Mouse (Mus musculus): ENCODE data around the gene Taf1b. TPM values are rescaled to one million over a fixed set of nuclear protein-coding genes. Genes with fewer than 3 reads are reported as not detected.
"Not testable (repeated sequence)": the region's sequence is repeated elsewhere in the genome, so short reads cannot be mapped to it uniquely, and the experiment has no call there.

Gene Taf1b
- polyA plus RNA-seq (2012) = 0.08 TPM in 2 replicates

- H3K27me3 ChIP-seq (ENCODE audit: control insufficient read depth) = no peaks in the 10 kb centered on the region
- peaks cover 4% of the 10 kb centered on the region for H3K4me1 ChIP-seq (ENCODE audit: control insufficient read depth)
- no peak for TF ChIP-seq GATA1 (IDR thresholded peaks at IDR 0.05; ENCODE audit: low read length)
- no peak for TF ChIP-seq TAL1 (IDR thresholded peaks at IDR 0.05; ENCODE audit: low read length)
- H3K36me3 ChIP-seq (ENCODE audit: control insufficient read depth) = peaks cover 4% of the 10 kb centered on the region
- H3K9me3 ChIP-seq (ENCODE audit: control insufficient read depth, low read length) = no peaks in the 10 kb centered on the region
- H3K4me3 ChIP-seq (replicated peaks) = peak within 1 kb of the TSS; percentile 68
Observed at GRCm38 (mm10) chr12:24498150-24498840, at the start of gene Taf1b. Gene Taf1b (plus strand): TSS chr12:24498359.

GRCm38 (mm10) chr12:24460406-24460805 is 37.8 kb upstream of the Taf1b start:
- Histone ChIP-seq H3K27me3 (ENCODE audit: control insufficient read depth) (no peaks in the 10 kb centered on the region), H3K4me1 (ENCODE audit: control insufficient read depth) (no peaks in the 10 kb centered on the region), H3K4me3 (replicated peaks) (no peak overlapping the region), H3K36me3 (ENCODE audit: control insufficient read depth) (no peaks in the 10 kb centered on the region), H3K9me3 (ENCODE audit: control insufficient read depth, low read length) (no peaks in the 10 kb centered on the region)
- TF ChIP-seq TAL1 (IDR thresholded peaks at IDR 0.05; ENCODE audit: low read length) (no peak), GATA1 (IDR thresholded peaks at IDR 0.05; ENCODE audit: low read length) (no peak)

GRCm38 (mm10) chr12:24462121-24462520 is 36.0 kb upstream of the Taf1b start:
- H3K4me3 ChIP-seq (replicated peaks); H3K36me3 ChIP-seq (ENCODE audit: control insufficient read depth); H3K27me3 ChIP-seq (ENCODE audit: control insufficient read depth); H3K9me3 ChIP-seq (ENCODE audit: control insufficient read depth, low read length); H3K4me1 ChIP-seq (ENCODE audit: control insufficient read depth): not testable (repeated sequence)

- H3K9me3 ChIP-seq (ENCODE audit: control insufficient read depth, low read length); H3K27me3 ChIP-seq (ENCODE audit: control insufficient read depth); H3K4me3 ChIP-seq (replicated peaks); H3K4me1 ChIP-seq (ENCODE audit: control insufficient read depth); H3K36me3 ChIP-seq (ENCODE audit: control insufficient read depth): not testable (repeated sequence)
Observed at GRCm38 (mm10) chr12:24463490-24463889, 34.7 kb upstream of the Taf1b start.

- no peaks in the 10 kb centered on the region for H3K36me3 ChIP-seq (ENCODE audit: control insufficient read depth)
- no peaks in the 10 kb centered on the region for H3K9me3 ChIP-seq (ENCODE audit: control insufficient read depth, low read length)
- TF ChIP-seq GATA1 (IDR thresholded peaks at IDR 0.05; ENCODE audit: low read length) (no peak), TAL1 (IDR thresholded peaks at IDR 0.05; ENCODE audit: low read length) (no peak)
- H3K27me3 ChIP-seq (ENCODE audit: control insufficient read depth) = no peaks in the 10 kb centered on the region
- H3K4me3 ChIP-seq (replicated peaks) = no peak overlapping the region
- H3K4me1 ChIP-seq (ENCODE audit: control insufficient read depth) = no peaks in the 10 kb centered on the region
Observed at GRCm38 (mm10) chr12:24468966-24469365, 29.2 kb upstream of the Taf1b start.

- TF ChIP-seq TAL1 (IDR thresholded peaks at IDR 0.05; ENCODE audit: low read length) = no peak
- no peak for TF ChIP-seq GATA1 (IDR thresholded peaks at IDR 0.05; ENCODE audit: low read length)
- Histone ChIP-seq H3K36me3 (ENCODE audit: control insufficient read depth) (no peaks in the 10 kb centered on the region), H3K9me3 (ENCODE audit: control insufficient read depth, low read length) (no peaks in the 10 kb centered on the region), H3K27me3 (ENCODE audit: control insufficient read depth) (no peaks in the 10 kb centered on the region), H3K4me3 (replicated peaks) (no peak overlapping the region), H3K4me1 (ENCODE audit: control insufficient read depth) (no peaks in the 10 kb centered on the region)
Observed at GRCm38 (mm10) chr12:24470943-24471342, 27.2 kb upstream of the Taf1b start.

- no peaks in the 10 kb centered on the region for H3K27me3 ChIP-seq (ENCODE audit: control insufficient read depth)
- H3K9me3 ChIP-seq (ENCODE audit: control insufficient read depth, low read length) = no peaks in the 10 kb centered on the region
- no peaks in the 10 kb centered on the region for H3K36me3 ChIP-seq (ENCODE audit: control insufficient read depth)
- H3K4me3 ChIP-seq (replicated peaks) = no peak overlapping the region
- TF ChIP-seq GATA1 (IDR thresholded peaks at IDR 0.05; ENCODE audit: low read length) = no peak
- TF ChIP-seq TAL1 (IDR thresholded peaks at IDR 0.05; ENCODE audit: low read length) = no peak
- H3K4me1 ChIP-seq (ENCODE audit: control insufficient read depth) = no peaks in the 10 kb centered on the region
Observed at GRCm38 (mm10) chr12:24473221-24473620, 24.9 kb upstream of the Taf1b start.

- H3K9me3 ChIP-seq (ENCODE audit: control insufficient read depth, low read length) = peaks cover 5% of the 10 kb centered on the region
- no peak overlapping the region for H3K4me3 ChIP-seq (replicated peaks)
- H3K27me3 ChIP-seq (ENCODE audit: control insufficient read depth) = no peaks in the 10 kb centered on the region
- no peaks in the 10 kb centered on the region for H3K36me3 ChIP-seq (ENCODE audit: control insufficient read depth)
- H3K4me1 ChIP-seq (ENCODE audit: control insufficient read depth) = no peaks in the 10 kb centered on the region
- TF ChIP-seq GATA1 (IDR thresholded peaks at IDR 0.05; ENCODE audit: low read length) = no peak
- TF ChIP-seq TAL1 (IDR thresholded peaks at IDR 0.05; ENCODE audit: low read length) = no peak
Observed at GRCm38 (mm10) chr12:24484930-24485329, 13.2 kb upstream of the Taf1b start.

GRCm38 (mm10) chr12:24486882-24487281 is 11.3 kb upstream of the Taf1b start:
- TF ChIP-seq GATA1 (IDR thresholded peaks at IDR 0.05; ENCODE audit: low read length) (no peak), TAL1 (IDR thresholded peaks at IDR 0.05; ENCODE audit: low read length) (no peak)
- no peaks in the 10 kb centered on the region for H3K27me3 ChIP-seq (ENCODE audit: control insufficient read depth)
- H3K4me3 ChIP-seq (replicated peaks) = no peak overlapping the region
- no peaks in the 10 kb centered on the region for H3K36me3 ChIP-seq (ENCODE audit: control insufficient read depth)
- peaks cover 5% of the 10 kb centered on the region for H3K9me3 ChIP-seq (ENCODE audit: control insufficient read depth, low read length)
- no peaks in the 10 kb centered on the region for H3K4me1 ChIP-seq (ENCODE audit: control insufficient read depth)

- H3K27me3 ChIP-seq (ENCODE audit: control insufficient read depth); H3K36me3 ChIP-seq (ENCODE audit: control insufficient read depth); H3K4me1 ChIP-seq (ENCODE audit: control insufficient read depth); H3K4me3 ChIP-seq (replicated peaks); H3K9me3 ChIP-seq (ENCODE audit: control insufficient read depth, low read length): not testable (repeated sequence)
Observed at GRCm38 (mm10) chr12:24492507-24492906, 5.7 kb upstream of the Taf1b start.
